Mouse (Mus musculus): ENCODE measurements around the gene Gzmm. TPM values are rescaled to one million over a fixed set of nuclear protein-coding genes. Genes with fewer than 3 reads are reported as not detected.

Gene Gzmm
- total RNA-seq, 2 experiments from 2014 or later: 0.92 to 2.4 TPM

- no peak for ATAC-seq (ENCODE audit: poor library complexity, severe bottlenecking)
Measured at GRCm38 (mm10) chr10:79680606-79681495, 8.0 kb upstream of the Gzmm start.

GRCm38 (mm10) chr10:79681591-79682245, 7.1 kb upstream of the Gzmm start, which contains the start of gene Cdc34:
TSS of gene Cdc34 (plus strand) at chr10:79682195.
- peak; percentile 85 for ATAC-seq (ENCODE audit: poor library complexity, severe bottlenecking)

- ATAC-seq (ENCODE audit: poor library complexity, severe bottlenecking): no peak
Measured at GRCm38 (mm10) chr10:79682551-79682915, 6.3 kb upstream of the Gzmm start.

- ATAC-seq (ENCODE audit: poor library complexity, severe bottlenecking): no peak
Measured at GRCm38 (mm10) chr10:79682916-79683582, 5.8 kb upstream of the Gzmm start.

GRCm38 (mm10) chr10:79683726-79684640, 4.8 kb upstream of the Gzmm start:
- no peak for ATAC-seq (ENCODE audit: poor library complexity, severe bottlenecking)

- ATAC-seq (ENCODE audit: poor library complexity, severe bottlenecking): no peak
Measured at GRCm38 (mm10) chr10:79684770-79685600, 3.8 kb upstream of the Gzmm start.

GRCm38 (mm10) chr10:79686219-79686618, 2.6 kb upstream of the Gzmm start:
- ATAC-seq (ENCODE audit: poor library complexity, severe bottlenecking): no peak

- ATAC-seq (ENCODE audit: poor library complexity, severe bottlenecking): no peak
Measured at GRCm38 (mm10) chr10:79686691-79687090, 2.1 kb upstream of the Gzmm start.

GRCm38 (mm10) chr10:79687513-79687912, 1.3 kb upstream of the Gzmm start:
- ATAC-seq (ENCODE audit: poor library complexity, severe bottlenecking): no peak

- no peak for ATAC-seq (ENCODE audit: poor library complexity, severe bottlenecking)
Measured at GRCm38 (mm10) chr10:79689178-79689577, 358 bp downstream of the Gzmm start.

GRCm38 (mm10) chr10:79691986-79692548, 3.2 kb downstream of the Gzmm start:
- ATAC-seq (ENCODE audit: poor library complexity, severe bottlenecking): no peak

GRCm38 (mm10) chr10:79693580-79694378, 5.0 kb downstream of the Gzmm start:
- no peak for ATAC-seq (ENCODE audit: poor library complexity, severe bottlenecking)

- no peak for ATAC-seq (ENCODE audit: poor library complexity, severe bottlenecking)
Measured at GRCm38 (mm10) chr10:79694379-79694655, 5.5 kb downstream of the Gzmm start.

- peak; percentile 86 for ATAC-seq (ENCODE audit: poor library complexity, severe bottlenecking)
Measured at GRCm38 (mm10) chr10:79695231-79696128, 6.7 kb downstream of the Gzmm start.

- peak; percentile 64 for ATAC-seq (ENCODE audit: poor library complexity, severe bottlenecking)
Measured at GRCm38 (mm10) chr10:79696129-79696651, 7.4 kb downstream of the Gzmm start.

- ATAC-seq (ENCODE audit: poor library complexity, severe bottlenecking): 0 out of 2 replicates have a peak, but pooled peaks have one; percentile 22
Measured at GRCm38 (mm10) chr10:79697916-79698315, 9.1 kb downstream of the Gzmm start.

- ATAC-seq (ENCODE audit: poor library complexity, severe bottlenecking): no peak
Measured at GRCm38 (mm10) chr10:79698459-79698858, 9.6 kb downstream of the Gzmm start.
